Comparison of ENCODE assay signal across 20 mouse cellular contexts in the genomic region with DNA sequence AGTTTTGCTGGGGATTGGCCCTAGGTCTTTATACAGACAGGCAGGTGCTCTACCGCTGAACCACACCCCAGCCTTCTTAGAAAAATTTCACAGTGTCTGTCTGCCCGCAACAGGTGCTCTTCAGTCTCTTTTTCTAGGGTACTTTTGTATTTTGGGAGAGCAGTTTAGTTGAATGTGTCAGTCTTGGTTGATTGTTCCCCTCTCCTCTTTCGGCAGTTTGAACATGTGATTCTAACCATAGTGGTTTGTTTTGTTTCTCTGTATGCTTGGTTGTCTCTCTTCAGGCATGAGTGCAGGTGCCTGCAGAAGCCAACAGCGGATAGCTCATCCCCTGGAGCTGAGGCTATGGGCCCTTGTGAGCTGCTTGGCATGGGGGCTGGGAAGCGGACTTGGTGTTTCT. TPM values are rescaled to one million over a fixed set of nuclear protein-coding genes. Genes with fewer than 3 reads are reported as not detected.
DNase-seq lines count a peak whose midpoint lies in the region; ATAC-seq and TF ChIP-seq lines count a peak whose summit lies in the region.
"Had no signal": no experiment of that assay in that cellular context is flagged by ENCODE, and none has a peak within 500 bp of the region (broad histone marks: within the 10 kb centered on the region; RNA-seq: fewer than 3 reads in every experiment).

No protein-coding gene starts in this region.

- H3K27ac ChIP-seq in MEL (ENCODE audit: control insufficient read depth, low read depth, low read length) = no peak overlapping the region
- H3K27ac ChIP-seq: hindbrain, embryonic 14.5 days; midbrain, embryonic 10.5 days had no signal

- ATAC-seq in CD4-positive, CD25-positive, alpha-beta regulatory T cell, adult 4 months = no peak
- ATAC-seq: intestine, embryonic 16.5 days had no signal

- TF ChIP-seq EP300 in MEL (IDR thresholded peaks at IDR 0.05; ENCODE audit: low read depth in 1 of 2, low read length in 2 of 2) = no peak

- H3K4me3 ChIP-seq in MEL (ENCODE audit: control insufficient read depth in 1 of 2, insufficient read depth in 1 of 2, low read depth in 2 of 2, low read length in 2 of 2) = no peak overlapping the region
- H3K4me3 ChIP-seq: midbrain, embryonic 10.5 days had no signal

- H3K36me3 ChIP-seq in MEL (ENCODE audit: control insufficient read depth in 1 of 2, insufficient read depth in 2 of 2, low read length in 2 of 2) = peaks cover 0 to 92% of the 10 kb centered on the region in 2 experiments; a peak in 3 of 4 replicates

- TF ChIP-seq RAD21 in MEL (IDR thresholded peaks at IDR 0.05; ENCODE audit: low read depth, low read length) = no peak

- peaks cover 0 to 3% of the 10 kb centered on the region in 2 experiments; a peak in 2 of 4 replicates for H3K4me1 ChIP-seq in MEL (ENCODE audit: control insufficient read depth in 1 of 2, insufficient read depth in 2 of 2, low read length in 2 of 2)
- H3K4me1 ChIP-seq: midbrain, embryonic 10.5 days had no signal

- no peaks in the 10 kb centered on the region for H3K9me3 ChIP-seq in MEL (replicated peaks; ENCODE audit: insufficient read depth, low read length)
- H3K9me3 ChIP-seq: midbrain, embryonic 10.5 days had no signal

- no peak for TF ChIP-seq CTCF in MEL (IDR thresholded peaks at IDR 0.05 in 2 of 3, conservative IDR thresholded peaks at IDR 0.05 in 1 of 3; ENCODE audit: control insufficient read depth in 1 of 3, insufficient read depth in 1 of 3, low read depth in 2 of 3, low read length in 3 of 3, poor library complexity in 1 of 3, severe bottlenecking in 1 of 3)

- no peaks in the 10 kb centered on the region for H3K27me3 ChIP-seq in MEL (ENCODE audit: control insufficient read depth in 1 of 2, insufficient read depth in 2 of 2, low read length in 2 of 2)

- H3K9ac ChIP-seq in MEL (ENCODE audit: control insufficient read depth, low read depth, low read length, poor library complexity, severe bottlenecking) = no peak overlapping the region
- H3K9ac ChIP-seq: hindbrain, embryonic 14.5 days had no signal

- DNase-seq in CD4-positive, CD25-positive, alpha-beta regulatory T cell, adult 2 months (ENCODE audit: low read depth, low spot score) = peak; percentile 15
- no peak for DNase-seq in MEL (ENCODE audit: low read depth, low spot score)
- peak; percentile 39 to 66 for DNase-seq in thymus, adult 18-20 months
- peak; percentile 50 to 72 for DNase-seq in thymus, postnatal 36 days
- no peak for DNase-seq in adrenal gland, adult 18-20 months (ENCODE audit: low spot score in 2 of 2)
- DNase-seq in lung, postnatal 10 days = no peak
- no peak for DNase-seq in left cerebral cortex, adult 11 months (ENCODE audit: low spot score)
- DNase-seq: adrenal gland, postnatal 36 days; cerebellum, adult 11 months; cerebellum, adult 9-11 months; gastrocnemius, postnatal 25 days; heart, postnatal 36 days; kidney, adult 9 months; kidney, postnatal 14 days; retina, postnatal 1 day; right cerebral cortex, postnatal 25 days had no signal

- TF ChIP-seq POLR2A in MEL (IDR thresholded peaks at IDR 0.05; ENCODE audit: control insufficient read depth in 1 of 2, insufficient read depth in 1 of 2, low read depth in 1 of 2, low read length in 2 of 2, poor library complexity in 1 of 2) = no peak

- no peaks in the 10 kb centered on the region for H3K79me2 ChIP-seq in MEL (ENCODE audit: control insufficient read depth, insufficient read depth, low read length, poor library complexity)

TF ChIP-seq in MEL, 35 proteins besides CTCF, POLR2A, EP300 and RAD21:
- 0 out of 2 replicates have a peak, but pooled peaks have one; percentile 1 for TF ChIP-seq CHD1 (IDR thresholded peaks at IDR 0.05; ENCODE audit: low read depth, low read length)
- no peak for TF ChIP-seq ETS1 (IDR thresholded peaks at IDR 0.05; ENCODE audit: low read depth, low read length)
- TF ChIP-seq TCF12 (IDR thresholded peaks at IDR 0.05; ENCODE audit: low read depth, low read length) = 0 out of 2 replicates have a peak, but pooled peaks have one; percentile 2

RNA-seq across cellular contexts. Expression of gene Smarca4, which starts 36.3 kb away (rescaled TPM):
- 10 to 100 TPM; 22.7 to 24.1 TPM for polyA plus RNA-seq in CD4-positive, CD25-positive, alpha-beta regulatory T cell, adult 4 months (2017; shearing (Covaris generic))
- total RNA-seq in MEL (2012; rRNA removed) = 249 and 263 TPM in 2 replicates
- polyA plus RNA-seq in MEL (2012; ENCODE audit: insufficient read depth in 1 of 2, insufficient read length in 2 of 2, low read depth in 1 of 2, low replicate concordance in 2 of 2, missing spikeins in 1 of 2) = 100 to 1,000 TPM in 1 of 2 experiments, 10 to 100 TPM in 1; 71.4 to 381 TPM
- total RNA-seq in adrenal gland, adult 18-20 months (2021) = 10 to 100 TPM; 63.3 to 81.0 TPM

RNA-seq across cellular contexts. Expression of gene Yipf2, which starts 59.6 kb away (rescaled TPM):
- 10 to 100 TPM; 19.6 to 30.7 TPM for polyA plus RNA-seq in CD4-positive, CD25-positive, alpha-beta regulatory T cell, adult 4 months (2017; shearing (Covaris generic))
- total RNA-seq in MEL (2012; rRNA removed) = 22.8 and 24.0 TPM in 2 replicates
- 10 to 100 TPM in 1 of 2 experiments, not detected in 1; 84.9 TPM for polyA plus RNA-seq in MEL (2012; ENCODE audit: insufficient read depth in 1 of 2, insufficient read length in 2 of 2, low read depth in 1 of 2, low replicate concordance in 2 of 2, missing spikeins in 1 of 2)
- total RNA-seq in adrenal gland, adult 18-20 months (2021) = 10 to 100 TPM; 20.1 to 24.1 TPM

RNA-seq across cellular contexts. Expression of gene Timm29, which starts 59.7 kb away (rescaled TPM):
- polyA plus RNA-seq in CD4-positive, CD25-positive, alpha-beta regulatory T cell, adult 4 months (2017; shearing (Covaris generic)) = 1 to 10 TPM; 3.2 to 6.1 TPM
- 74.1 and 87.9 TPM in 2 replicates for total RNA-seq in MEL (2012; rRNA removed)
- polyA plus RNA-seq in MEL (2012; ENCODE audit: insufficient read depth in 1 of 2, insufficient read length in 2 of 2, low read depth in 1 of 2, low replicate concordance in 2 of 2, missing spikeins in 1 of 2) = 100 to 1,000 TPM in 1 of 2 experiments, 10 to 100 TPM in 1; 45.8 to 163 TPM
- total RNA-seq in adrenal gland, adult 18-20 months (2021) = 10 to 100 TPM; 51.4 to 64.4 TPM

Comparison
In these comparisons a context has a peak if more than half of its experiments do, and no peak if none do; other contexts are left out.
1. DNase-seq: peak in CD4-positive, CD25-positive, alpha-beta regulatory T cell, adult 2 months (single experiment), thymus, adult 18-20 months (2 of 2) and thymus, postnatal 36 days (2 of 2); none in MEL (single experiment), adrenal gland, adult 18-20 months (0 of 2), lung, postnatal 10 days (single experiment) and left cerebral cortex, adult 11 months (single experiment).